Mouse (Mus musculus) intestine, embryonic 16.5 days (tissue): ENCODE data around the gene Glycam1. TPM values are rescaled to one million over a fixed set of nuclear protein-coding genes. Genes with fewer than 3 reads are reported as not detected.
A peak's percentile ranks its signal among the peaks of the same experiment; 100 is the strongest.

ENCODE experiments used
- ATAC-seq: fragments of 200-750 bp; cut with Nextera tagmentation; 2 replicates; pipeline ENCODE4 v1.8.0; 2017; ENCODE audit warnings: moderate TSS enrichment, moderate library complexity
- H3K27ac ChIP-seq: fragments of 300-500 bp; sonication (generic); 2 replicates; pipeline ENCODE4 v1.5.1; 2014; ENCODE audit warnings: mild to moderate bottlenecking, low read length
- H3K27me3 ChIP-seq: fragments of 300-500 bp; sonication (generic); replicated peaks from 2 replicates; pipeline ENCODE4 v1.6.1; 2014; ENCODE audit warnings: low read length, control low read depth, mixed read lengths; ENCODE audit not compliant: control insufficient read depth, insufficient read depth
- H3K36me3 ChIP-seq: fragments of 300-500 bp; sonication (generic); 2 replicates; pipeline ENCODE4 v1.6.1; 2014; ENCODE audit warnings: low read length, control low read depth; ENCODE audit not compliant: control insufficient read depth, insufficient read depth
- H3K4me1 ChIP-seq: fragments of 300-500 bp; sonication (generic); 2 replicates; pipeline ENCODE4 v1.6.1; 2014; ENCODE audit warnings: low read length, control low read depth, mixed read lengths; ENCODE audit not compliant: control insufficient read depth, insufficient read depth
- H3K4me2 ChIP-seq: fragments of 300-500 bp; sonication (generic); 2 replicates; pipeline ENCODE4 v1.6.1; 2014; ENCODE audit warnings: low read depth, low read length, control low read depth
- H3K4me3 ChIP-seq: fragments of 300-500 bp; sonication (generic); 2 replicates; pipeline ENCODE4 v1.5.1; 2014; ENCODE audit warnings: mild to moderate bottlenecking, low read length
- H3K9ac ChIP-seq: fragments of 300-500 bp; sonication (generic); 2 replicates; pipeline ENCODE4 v1.6.1; 2014; ENCODE audit warnings: low read depth, low read length
- H3K9me3 ChIP-seq: fragments of 300-500 bp; sonication (generic); 2 replicates; pipeline ENCODE4 v1.6.1; 2016; ENCODE audit warnings: low read length, control low read depth; ENCODE audit not compliant: control insufficient read depth
- WGBS: fragments of 180-500 bp; shearing (Covaris S2); extraction: QIAGEN DNeasy Blood & Tissue Kit; methylation state at CpG from one replicate; pipeline ENCODE4 v1.1.7; 2014; 5-methylcytosine and 5-hydroxymethylcytosine counted together
- polyA plus RNA-seq: library from polyadenylated mRNA; unstranded; fragments of >200 nt; fragmentation: Nextera tagmentation; extraction: Ambion mirVana; gene quantifications from 2 replicates; pipeline ENCODE4 v1.2.1, GENCODE M21; 2015

Gene Glycam1
- polyA plus RNA-seq, 1 experiment from 2014 or later, result not detected

- H3K27ac ChIP-seq, result no peak overlapping the region
- H3K4me1 ChIP-seq, result peaks cover 4% of the 10 kb centered on the region; the same call in 1 of the 2 replicates
- peaks cover 19% of the 10 kb centered on the region for H3K27me3 ChIP-seq
- no peaks in the 10 kb centered on the region for H3K9me3 ChIP-seq
- no peak for ATAC-seq
- no peak overlapping the region for H3K4me3 ChIP-seq
- WGBS, result 78% methylated on average over 1 of the region's 1 CpGs
- no peaks in the 10 kb centered on the region for H3K36me3 ChIP-seq
- no peak overlapping the region for H3K9ac ChIP-seq
- no peak overlapping the region for H3K4me2 ChIP-seq
These were observed 24.2 kb downstream of the Glycam1 start for GRCm38 (mm10) chr15:103540646-103541045.

DNA sequence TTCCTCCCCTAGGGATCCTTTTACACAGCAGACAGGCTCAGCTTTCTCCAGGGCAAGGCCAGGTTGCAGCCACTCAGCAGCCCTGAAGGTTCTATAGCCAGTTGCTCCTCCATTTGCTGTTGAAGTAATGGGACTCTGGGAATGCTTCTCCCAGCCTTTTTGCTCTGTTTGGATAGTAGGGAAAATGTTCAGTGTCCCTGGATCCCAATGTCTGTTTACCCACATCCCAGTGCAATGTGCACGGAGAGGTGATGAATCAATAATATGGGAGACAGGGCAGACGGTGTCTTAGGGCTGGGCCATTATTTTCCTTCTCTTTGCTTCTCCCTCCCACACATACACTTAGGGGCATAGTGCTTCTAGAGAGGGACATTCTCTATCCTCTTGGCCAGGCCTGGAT, 25.6 kb downstream of the Glycam1 start:
- no peak overlapping the region for H3K4me2 ChIP-seq
- peaks cover 4% of the 10 kb centered on the region; the same call in 1 of the 2 replicates for H3K4me1 ChIP-seq
- peaks cover 19% of the 10 kb centered on the region for H3K27me3 ChIP-seq
- WGBS, result 43% methylated on average over 2 of the region's 2 CpGs
- no peaks in the 10 kb centered on the region for H3K36me3 ChIP-seq
- no peak overlapping the region for H3K27ac ChIP-seq
- no peak for ATAC-seq
- H3K9ac ChIP-seq, result no peak overlapping the region
- no peak overlapping the region for H3K4me3 ChIP-seq
- H3K9me3 ChIP-seq, result no peaks in the 10 kb centered on the region

DNA sequence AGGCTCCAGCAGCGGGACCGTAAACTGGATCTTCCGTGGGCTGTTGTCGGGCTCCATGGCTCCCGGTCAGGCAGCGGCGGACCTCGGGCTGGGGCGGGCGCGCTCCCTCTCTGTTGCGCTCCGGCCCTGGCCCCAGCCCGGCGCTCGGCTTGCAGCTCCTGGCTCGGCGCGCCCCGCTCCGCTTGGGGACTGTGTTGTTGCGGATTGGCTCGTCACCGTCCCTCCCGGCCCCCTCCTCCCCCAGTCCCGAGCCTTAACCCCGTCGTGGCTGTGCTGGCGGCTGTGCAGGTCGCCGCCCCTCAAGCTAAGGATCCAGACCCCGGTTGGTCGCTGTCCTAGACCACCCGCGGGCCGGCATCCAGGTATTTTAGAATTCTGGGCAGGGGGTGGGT, 27.1 kb downstream of the Glycam1 start, which contains the start of gene Ppp1r1a:
Gene Ppp1r1a (minus strand): TSS at position 182 of the 392 bp plus-strand sequence.
- no peak within 1 kb of the TSS for H3K27ac ChIP-seq
- ATAC-seq, result peak; percentile 82

DNA sequence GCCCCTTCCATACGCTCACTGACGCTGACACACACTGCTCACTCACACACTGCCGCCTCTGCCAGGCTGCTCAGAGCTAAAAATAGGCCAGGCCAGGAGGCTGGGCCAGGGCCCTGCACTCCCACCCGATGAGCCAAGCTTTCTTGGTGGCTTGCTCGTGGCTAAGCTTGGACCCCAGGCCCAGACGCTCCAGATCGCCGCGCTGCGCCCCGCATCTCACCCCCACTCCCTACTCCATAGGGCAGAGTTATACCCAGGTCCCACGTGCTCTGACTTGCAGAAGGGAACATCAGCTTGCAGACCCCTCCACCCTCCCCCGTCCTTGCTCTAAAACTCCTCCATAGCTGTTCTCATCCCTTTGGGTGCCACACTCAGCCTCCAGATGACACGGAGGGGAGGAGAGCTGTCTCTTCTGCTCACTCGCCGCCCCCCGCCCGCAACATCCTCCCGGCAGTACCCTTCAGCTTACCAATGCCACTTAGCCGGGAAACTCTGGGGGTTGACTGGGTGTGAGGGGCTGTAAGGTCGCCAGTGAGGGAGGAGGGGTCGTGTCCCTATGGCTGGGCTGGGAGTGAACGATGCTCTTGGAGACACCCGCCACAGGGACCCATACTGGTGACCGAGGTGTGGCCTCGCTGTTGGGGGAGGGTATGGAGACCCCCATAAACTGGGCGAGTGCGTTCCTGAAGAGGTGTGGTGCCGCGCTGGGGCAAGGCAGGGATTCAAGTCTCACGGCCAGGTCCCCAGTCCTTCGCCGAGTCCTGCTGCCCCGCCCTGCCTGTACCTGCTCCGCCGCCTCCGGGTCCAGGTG, 27.7 kb downstream of the Glycam1 start:
- H3K36me3 ChIP-seq, result no peaks in the 10 kb centered on the region
- H3K9me3 ChIP-seq, result no peaks in the 10 kb centered on the region
- peak overlapping the region; percentile 84 for H3K4me2 ChIP-seq
- H3K9ac ChIP-seq, result peak overlapping the region; percentile 65
- WGBS, result 5% methylated on average over 35 of the region's 37 CpGs
- ATAC-seq, result peak; percentile 44
- peaks cover 19% of the 10 kb centered on the region for H3K27me3 ChIP-seq
- H3K4me1 ChIP-seq, result peaks cover 4% of the 10 kb centered on the region; the same call in 1 of the 2 replicates
- peak overlapping the region; percentile 56 for H3K4me3 ChIP-seq
- no peak overlapping the region for H3K27ac ChIP-seq

More for the DNA sequence above, 27.1 kb downstream of the Glycam1 start, which contains the start of gene Ppp1r1a:
- peak within 1 kb of the TSS; percentile 56 for H3K4me3 ChIP-seq
- H3K4me2 ChIP-seq, result peak within 1 kb of the TSS; percentile 84
- peaks cover 19% of the 10 kb centered on the region for H3K27me3 ChIP-seq
- peak within 1 kb of the TSS; percentile 65 for H3K9ac ChIP-seq
- peaks cover 4% of the 10 kb centered on the region; the same call in 1 of the 2 replicates for H3K4me1 ChIP-seq
- no peaks in the 10 kb centered on the region for H3K36me3 ChIP-seq
- H3K9me3 ChIP-seq, result no peaks in the 10 kb centered on the region
- WGBS, result under 1% methylated on average over 36 of the region's 36 CpGs

DNA sequence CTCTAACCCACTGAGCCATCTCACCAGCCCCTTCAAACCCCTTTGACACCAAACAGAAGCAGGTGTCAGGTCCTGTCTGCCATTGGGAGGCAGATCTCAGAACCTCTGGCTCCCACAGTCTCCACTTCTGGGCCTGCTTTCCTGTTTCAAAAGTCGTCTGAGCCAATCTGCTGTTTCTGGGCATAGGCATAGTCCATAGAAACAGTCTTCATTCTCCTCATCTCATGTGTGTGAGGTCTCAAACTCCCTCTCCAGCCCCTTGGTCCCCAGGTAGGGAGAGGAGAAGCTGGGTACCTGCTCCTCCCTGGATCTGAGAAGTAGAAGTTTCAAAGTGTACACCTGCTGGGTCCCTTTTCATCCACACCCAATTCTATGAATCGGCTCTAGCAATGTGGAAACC, 28.4 kb downstream of the Glycam1 start:
- no peak overlapping the region for H3K4me2 ChIP-seq

GRCm38 (mm10) chr15:103535786-103536185, 29.1 kb downstream of the Glycam1 start:
- no peak overlapping the region for H3K4me2 ChIP-seq
- no peaks in the 10 kb centered on the region for H3K36me3 ChIP-seq
- 67% methylated on average over 1 of the region's 1 CpGs for WGBS
- H3K27me3 ChIP-seq, result peaks cover 19% of the 10 kb centered on the region
- no peak for ATAC-seq
- H3K27ac ChIP-seq, result no peak overlapping the region
- no peaks in the 10 kb centered on the region for H3K9me3 ChIP-seq
- H3K4me1 ChIP-seq, result peaks cover 4% of the 10 kb centered on the region; the same call in 1 of the 2 replicates
- no peak overlapping the region for H3K4me3 ChIP-seq
- no peak overlapping the region for H3K9ac ChIP-seq

More for the DNA sequence above, 28.4 kb downstream of the Glycam1 start:
- Histone ChIP-seq H3K4me1 (peaks cover 4% of the 10 kb centered on the region; the same call in 1 of the 2 replicates), H3K27ac (no peak overlapping the region), H3K9me3 (no peaks in the 10 kb centered on the region), H3K4me3 (peak overlapping the region; percentile 56; the same call in 1 of the 2 replicates), H3K27me3 (peaks cover 19% of the 10 kb centered on the region), H3K9ac (no peak overlapping the region), H3K36me3 (no peaks in the 10 kb centered on the region)
- no peak for ATAC-seq
- WGBS, result 30% methylated on average over 2 of the region's 2 CpGs

- ATAC-seq, result no peak
- H3K9ac ChIP-seq, result no peak overlapping the region
- H3K9me3 ChIP-seq, result no peaks in the 10 kb centered on the region
- H3K36me3 ChIP-seq, result no peaks in the 10 kb centered on the region
- H3K4me3 ChIP-seq, result no peak overlapping the region
- peaks cover 19% of the 10 kb centered on the region for H3K27me3 ChIP-seq
- no peak overlapping the region for H3K4me2 ChIP-seq
- H3K4me1 ChIP-seq, result peaks cover 4% of the 10 kb centered on the region; the same call in 1 of the 2 replicates
- no peak overlapping the region for H3K27ac ChIP-seq
- WGBS, result 76% methylated on average over 2 of the region's 2 CpGs
These were observed 29.9 kb downstream of the Glycam1 start for GRCm38 (mm10) chr15:103535030-103535429.

- no peak for ATAC-seq
- 85% methylated on average over 7 of the region's 7 CpGs for WGBS
- no peaks in the 10 kb centered on the region for H3K36me3 ChIP-seq
These were observed 30.7 kb downstream of the Glycam1 start for GRCm38 (mm10) chr15:103534054-103534620.

GRCm38 (mm10) chr15:103530372-103530771, 34.5 kb downstream of the Glycam1 start:
- WGBS, result 6% methylated on average over 5 of the region's 5 CpGs
- no peak overlapping the region for H3K4me2 ChIP-seq
- no peaks in the 10 kb centered on the region for H3K9me3 ChIP-seq
- no peaks in the 10 kb centered on the region for H3K36me3 ChIP-seq
- H3K9ac ChIP-seq, result no peak overlapping the region
- ATAC-seq, result peak; percentile 66
- no peak overlapping the region for H3K4me3 ChIP-seq
- 0 out of 2 replicates have a peak, but pooled peaks cover 2% of the 10 kb centered on the region for H3K4me1 ChIP-seq
- H3K27me3 ChIP-seq, result no peaks in the 10 kb centered on the region
- no peak overlapping the region for H3K27ac ChIP-seq

More at GRCm38 (mm10) chr15:103534054-103534620, 30.7 kb downstream of the Glycam1 start:
- Histone ChIP-seq H3K4me3 (no peak overlapping the region), H3K27ac (no peak overlapping the region), H3K9ac (no peak overlapping the region), H3K9me3 (no peaks in the 10 kb centered on the region), H3K27me3 (peaks cover 17% of the 10 kb centered on the region), H3K4me2 (no peak overlapping the region), H3K4me1 (peaks cover 7% of the 10 kb centered on the region; the same call in 1 of the 2 replicates)
